Mouse (Mus musculus): Measurements from ENCODE around the gene Gm3269. TPM values are rescaled to one million over a fixed set of nuclear protein-coding genes. Genes with fewer than 3 reads are reported as not detected.
"Not testable (repeated sequence)": the region's sequence is repeated elsewhere in the genome, so short reads cannot be mapped to it uniquely, and the experiment has no call there.

Gene Gm3269
- not detected in 2 replicates for total RNA-seq (2017)

- not testable (repeated sequence) for ATAC-seq (ENCODE audit: extremely low read depth, insufficient number of reproducible peaks, low FRiP score, poor library complexity, severe bottlenecking)
Measured at GRCm38 (mm10) chr14:4837806-4838205, at the start of gene Gm3269. Gm3269 (plus strand) TSS chr14:4838106.

GRCm38 (mm10) chr14:4806421-4806820 lies 31.5 kb upstream of the Gm3269 start:
- not testable (repeated sequence) for ATAC-seq (ENCODE audit: extremely low read depth, insufficient number of reproducible peaks, low FRiP score, poor library complexity, severe bottlenecking)

- ATAC-seq (ENCODE audit: extremely low read depth, insufficient number of reproducible peaks, low FRiP score, poor library complexity, severe bottlenecking) = not testable (repeated sequence)
Measured at GRCm38 (mm10) chr14:4821950-4822349, 16.0 kb upstream of the Gm3269 start.

GRCm38 (mm10) chr14:4855299-4855980 lies 17.5 kb downstream of the Gm3269 start, which contains the start of gene Gm3264:
Gm3264 (plus strand) TSS chr14:4855576.
- not testable (repeated sequence) for ATAC-seq (ENCODE audit: extremely low read depth, insufficient number of reproducible peaks, low FRiP score, poor library complexity, severe bottlenecking)

GRCm38 (mm10) chr14:4892116-4892515 lies 54.2 kb downstream of the Gm3269 start, which contains the start of gene Gm3278:
Gm3278 (plus strand) TSS chr14:4892416.
- ATAC-seq (ENCODE audit: extremely low read depth, insufficient number of reproducible peaks, low FRiP score, poor library complexity, severe bottlenecking) = not testable (repeated sequence)

Other genes with a start within 250 kb of the Gm3269 start
- not detected in 2 replicates for gene Gm8159, start 205.8 kb upstream of the Gm3269 start, total RNA-seq (2017)
- gene Gm3239, start 173.9 kb upstream of the Gm3269 start, total RNA-seq (2017) = not detected in 2 replicates
- not detected in 2 replicates for gene Gm7876, start 128.9 kb upstream of the Gm3269 start, total RNA-seq (2017)
- not detected in 2 replicates for gene Gm3252, start 111.3 kb upstream of the Gm3269 start, total RNA-seq (2017)
- gene Gm9602, start 61.8 kb upstream of the Gm3269 start, total RNA-seq (2017) = not detected in 2 replicates
- not detected in 2 replicates for gene Gm3264, start 17.5 kb downstream of the Gm3269 start, total RNA-seq (2017)
- not detected in 2 replicates for gene Gm3278, start 54.3 kb downstream of the Gm3269 start, total RNA-seq (2017)
- not detected in 2 replicates for gene Gm8297, start 145.8 kb downstream of the Gm3269 start, total RNA-seq (2017)
- not detected in 2 replicates for gene Gm3298, start 177.8 kb downstream of the Gm3269 start, total RNA-seq (2017)
- not detected in 2 replicates for gene 4930555G01Rik, start 212.5 kb downstream of the Gm3269 start, total RNA-seq (2017)
- 1.0 TPM in 1 of 2 replicates, not detected in the other for gene Gm8281, start 232.9 kb downstream of the Gm3269 start, total RNA-seq (2017)

All from neutrophil, adult 5-6 weeks (primary cell).